ENCODE assay signal across 9 mouse cellular contexts in genomic region chr3:142496113-142497101, GRCm38 (mm10). TPM values are rescaled to one million over a fixed set of nuclear protein-coding genes. Genes with fewer than 3 reads are reported as not detected.
A peak's percentile ranks its signal among the peaks of the same experiment; 100 is the strongest.
DNase-seq lines count a peak whose midpoint lies in the region; ATAC-seq and TF ChIP-seq lines count a peak whose summit lies in the region.
"Had no signal": no experiment of that assay in that cellular context is flagged by ENCODE, and none has a peak within 500 bp of the region (broad histone marks: within the 10 kb centered on the region; RNA-seq: fewer than 3 reads in every experiment).

No protein-coding gene starts in this region.

- ATAC-seq in liver, embryonic 11.5 days (replicated peaks; ENCODE audit: low FRiP score) = no peak
- ATAC-seq in neutrophil, adult 5-6 weeks (ENCODE audit: extremely low read depth, insufficient number of reproducible peaks, low FRiP score, poor library complexity, severe bottlenecking) = peak; percentile 26; the same call in 1 of the 2 replicates

- no peak overlapping the region for H3K9ac ChIP-seq in liver, embryonic 11.5 days (ENCODE audit: low read depth, low read length)

- no peak overlapping the region; the same call in 1 of the 2 replicates for H3K4me3 ChIP-seq in testis, adult 2 months (ENCODE audit: control insufficient read depth, low read depth, low read length)
- H3K4me3 ChIP-seq in heart, embryonic 10.5 days = peak overlapping the region; percentile 19; the same call in 1 of the 2 replicates
- H3K4me3 ChIP-seq in liver, embryonic 11.5 days (ENCODE audit: low read depth, low read length) = no peak overlapping the region

- peak overlapping the region; percentile 37 for H3K4me2 ChIP-seq in liver, embryonic 11.5 days

- H3K4me1 ChIP-seq in testis, adult 2 months (ENCODE audit: control insufficient read depth, insufficient read depth, low read length) = no peaks in the 10 kb centered on the region
- H3K4me1 ChIP-seq in heart, embryonic 10.5 days = 0 out of 2 replicates have a peak, but pooled peaks cover 3% of the 10 kb centered on the region
- no peaks in the 10 kb centered on the region for H3K4me1 ChIP-seq in liver, embryonic 11.5 days (replicated peaks; ENCODE audit: control insufficient read depth, insufficient read depth, low read length)

- DNase-seq in testis, postnatal 10 days (ENCODE audit: low spot score) = no peak
- no peak for DNase-seq in heart, embryonic 10.5 days (ENCODE audit: low spot score)
- DNase-seq in liver, embryonic 11.5 days (ENCODE audit: low spot score) = no peak
- DNase-seq in ovary, postnatal 10 days (ENCODE audit: low spot score) = no peak
- no peak for DNase-seq in frontal cortex, postnatal 36 days (ENCODE audit: low spot score in 2 of 2)
- DNase-seq in embryo, embryonic 9.5 days (ENCODE audit: extremely low spot score) = no peak

- H3K9me3 ChIP-seq in heart, embryonic 10.5 days = no peaks in the 10 kb centered on the region
- no peaks in the 10 kb centered on the region for H3K9me3 ChIP-seq in liver, embryonic 11.5 days (ENCODE audit: control insufficient read depth, low read length)

- H3K36me3 ChIP-seq in testis, adult 2 months (ENCODE audit: control insufficient read depth, insufficient read depth, low read length) = no peaks in the 10 kb centered on the region
- no peaks in the 10 kb centered on the region for H3K36me3 ChIP-seq in heart, embryonic 10.5 days
- no peaks in the 10 kb centered on the region for H3K36me3 ChIP-seq in liver, embryonic 11.5 days (ENCODE audit: control insufficient read depth, insufficient read depth, low read length)

- TF ChIP-seq POLR2A in testis, adult 2 months (IDR thresholded peaks at IDR 0.05; ENCODE audit: control insufficient read depth, low read depth, low read length) = no peak

- 60% methylated on average over 14 of the region's 14 CpGs for WGBS in heart, embryonic 10.5 days
- WGBS in liver, embryonic 11.5 days = 63% methylated on average over 14 of the region's 14 CpGs

- no peak for TF ChIP-seq CTCF in testis, adult 2 months (IDR thresholded peaks at IDR 0.05; ENCODE audit: control insufficient read depth, insufficient read depth, insufficient replicate concordance, low read depth, low read length)

- H3K27ac ChIP-seq in testis, adult 2 months (ENCODE audit: control insufficient read depth, insufficient read depth, low read depth, low read length) = peak overlapping the region; percentile 14
- H3K27ac ChIP-seq in heart, embryonic 10.5 days = no peak overlapping the region
- no peak overlapping the region for H3K27ac ChIP-seq in liver, embryonic 11.5 days (ENCODE audit: low read depth, low read length)

- no peaks in the 10 kb centered on the region for H3K27me3 ChIP-seq in testis, adult 2 months (ENCODE audit: control insufficient read depth, insufficient read depth, low read length)
- H3K27me3 ChIP-seq in heart, embryonic 10.5 days (ENCODE audit: insufficient read depth, poor library complexity, severe bottlenecking) = no peaks in the 10 kb centered on the region; the same call in 1 of the 2 replicates
- H3K27me3 ChIP-seq in liver, embryonic 11.5 days (replicated peaks; ENCODE audit: control insufficient read depth, insufficient read depth, low read length) = no peaks in the 10 kb centered on the region

RNA-seq across cellular contexts. Expression of gene Gbp5, which starts 2.6 kb away (rescaled TPM):
- 0.57 and 0.84 TPM in 2 replicates for polyA plus RNA-seq in testis, adult 2 months (2012; rRNA removed)
- polyA plus RNA-seq in heart, embryonic 10.5 days (2016; fragmentation: Nextera tagmentation; extraction: Ambion mirVana) = not detected in 2 replicates
- 0.05 TPM in 1 of 2 replicates, not detected in the other for polyA plus RNA-seq in liver, embryonic 11.5 days (2014; fragmentation: Nextera tagmentation; extraction: Ambion mirVana)
- 23.5 and 24.2 TPM in 2 replicates for total RNA-seq in neutrophil, adult 5-6 weeks (2017)
- polyA plus RNA-seq: embryonic facial prominence, embryonic 11.5 days had no signal

RNA-seq across cellular contexts. Expression of gene Gbp7, which starts 33.7 kb away (rescaled TPM):
- polyA plus RNA-seq in testis, adult 2 months (2012; rRNA removed) = 0.22 and 0.25 TPM in 2 replicates
- 0.53 and 1.0 TPM in 2 replicates for polyA plus RNA-seq in heart, embryonic 10.5 days (2016; fragmentation: Nextera tagmentation; extraction: Ambion mirVana)
- polyA plus RNA-seq in liver, embryonic 11.5 days (2014; fragmentation: Nextera tagmentation; extraction: Ambion mirVana) = 3.4 TPM in 2 replicates
- total RNA-seq in neutrophil, adult 5-6 weeks (2017) = 33.4 and 36.9 TPM in 2 replicates
